Mouse (Mus musculus): ENCODE data around the gene Fahd2a. TPM values are rescaled to one million over a fixed set of nuclear protein-coding genes. Genes with fewer than 3 reads are reported as not detected.
A peak's percentile ranks its signal among the peaks of the same experiment; 100 is the strongest.

Gene Fahd2a
- total and polyA plus RNA-seq, 3 experiments = 6.8 to 8.2 TPM; not detected in 1

GRCm38 (mm10) chr2:127481841-127482532 is 37.6 kb upstream of the Fahd2a start:
- Histone ChIP-seq H3K36me3 (ENCODE audit: control insufficient read depth in 1 of 2, insufficient read depth in 2 of 2, low read length in 2 of 2) (no peaks in the 10 kb centered on the region), H3K27ac (ENCODE audit: control insufficient read depth, low read depth, low read length) (no peak overlapping the region), H3K9me3 (replicated peaks; ENCODE audit: insufficient read depth, low read length) (no peaks in the 10 kb centered on the region), H3K4me1 (ENCODE audit: control insufficient read depth in 1 of 2, insufficient read depth in 2 of 2, low read length in 2 of 2) (no peaks in the 10 kb centered on the region), H3K27me3 (ENCODE audit: control insufficient read depth in 1 of 2, insufficient read depth in 2 of 2, low read length in 2 of 2) (peaks cover 0 to 6% of the 10 kb centered on the region in 2 experiments; a peak in 2 of 4 replicates), H3K9ac (ENCODE audit: control insufficient read depth, low read depth, low read length, poor library complexity, severe bottlenecking) (no peak overlapping the region; the same call in 1 of the 2 replicates), H3K4me3 (ENCODE audit: control insufficient read depth in 1 of 2, insufficient read depth in 1 of 2, low read depth in 2 of 2, low read length in 2 of 2) (peak overlapping the region in 1 of 2 experiments; percentile 26; a peak in 1 of 4 replicates), H3K79me2 (ENCODE audit: control insufficient read depth, insufficient read depth, low read length, poor library complexity) (no peaks in the 10 kb centered on the region)
- TF ChIP-seq EP300 (IDR thresholded peaks at IDR 0.05; ENCODE audit: low read depth in 1 of 2, low read length in 2 of 2) = no peak
- no peak for TF ChIP-seq ELF1 (IDR thresholded peaks at IDR 0.05; ENCODE audit: low read depth, low read length)
- TF ChIP-seq KAT2A (conservative IDR thresholded peaks at IDR 0.05; ENCODE audit: low read depth, low read length) = no peak
- TF ChIP-seq CHD2 (IDR thresholded peaks at IDR 0.05; ENCODE audit: low read length) = no peak
- TF ChIP-seq CHD1 (IDR thresholded peaks at IDR 0.05; ENCODE audit: low read depth, low read length) = no peak
- no peak for TF ChIP-seq JUND (IDR thresholded peaks at IDR 0.05; ENCODE audit: low read depth, low read length)
- TF ChIP-seq POLR2AphosphoS2 (IDR thresholded peaks at IDR 0.05; ENCODE audit: low read length) = no peak
- DNase-seq (ENCODE audit: low read depth, low spot score) = no peak

- Histone ChIP-seq H3K9ac (ENCODE audit: control insufficient read depth, low read depth, low read length, poor library complexity, severe bottlenecking) (no peak overlapping the region), H3K27ac (ENCODE audit: control insufficient read depth, low read depth, low read length) (no peak overlapping the region), H3K79me2 (ENCODE audit: control insufficient read depth, insufficient read depth, low read length, poor library complexity) (no peaks in the 10 kb centered on the region), H3K4me1 (ENCODE audit: control insufficient read depth in 1 of 2, insufficient read depth in 2 of 2, low read length in 2 of 2) (no peaks in the 10 kb centered on the region), H3K36me3 (ENCODE audit: control insufficient read depth in 1 of 2, insufficient read depth in 2 of 2, low read length in 2 of 2) (no peaks in the 10 kb centered on the region), H3K4me3 (ENCODE audit: control insufficient read depth in 1 of 2, insufficient read depth in 1 of 2, low read depth in 2 of 2, low read length in 2 of 2) (no peak overlapping the region), H3K27me3 (ENCODE audit: control insufficient read depth in 1 of 2, insufficient read depth in 2 of 2, low read length in 2 of 2) (peaks cover 0 to 4% of the 10 kb centered on the region in 2 experiments; a peak in 1 of 4 replicates), H3K9me3 (replicated peaks; ENCODE audit: insufficient read depth, low read length) (no peaks in the 10 kb centered on the region)
- DNase-seq (ENCODE audit: low read depth, low spot score) = no peak
- no peak for TF ChIP-seq BHLHE40 (IDR thresholded peaks at IDR 0.05; ENCODE audit: borderline replicate concordance, low read depth, low read length)
- TF ChIP-seq TBP (IDR thresholded peaks at IDR 0.05; ENCODE audit: low read depth, low read length) = no peak
- TF ChIP-seq USF2 (IDR thresholded peaks at IDR 0.05; ENCODE audit: borderline replicate concordance in 1 of 2, insufficient read depth in 1 of 2, low read depth in 1 of 2, low read length in 2 of 2) = no peak
- TF ChIP-seq NELFE (IDR thresholded peaks at IDR 0.05; ENCODE audit: low read depth, low read length) = no peak
- TF ChIP-seq MAFK (IDR thresholded peaks at IDR 0.05; ENCODE audit: borderline replicate concordance, low read depth, low read length) = no peak
- TF ChIP-seq TCF12 (IDR thresholded peaks at IDR 0.05; ENCODE audit: low read depth, low read length) = no peak
- no peak for TF ChIP-seq RCOR1 (IDR thresholded peaks at IDR 0.05; ENCODE audit: low read depth, low read length)
- no peak for TF ChIP-seq ZNF384 (IDR thresholded peaks at IDR 0.05; ENCODE audit: low read depth, low read length)
- no peak for TF ChIP-seq E2F4 (IDR thresholded peaks at IDR 0.05; ENCODE audit: borderline replicate concordance, low read depth, low read length)
Measured at GRCm38 (mm10) chr2:127479763-127480162, 35.4 kb upstream of the Fahd2a start.

Measured in MEL (cell line).